Mouse (Mus musculus) olfactory bulb, adult 2 months (tissue): Measurements from ENCODE around the gene Cited4.

ENCODE experiments used
- CTCF ChIP-seq: fragments of 200-500 bp; IDR thresholded peaks from 2 replicates; pipeline ENCODE4 v1.5.1; 2012; ENCODE audit warnings: low read depth, mild to moderate bottlenecking, low read length, moderate library complexity; ENCODE audit not compliant: insufficient read depth
- POLR2A ChIP-seq: fragments of 200-500 bp; IDR thresholded peaks from 2 replicates; pipeline ENCODE4 v1.6.1; 2012; ENCODE audit warnings: mild to moderate bottlenecking, low read depth, low read length, moderate library complexity; ENCODE audit not compliant: insufficient read depth

DNA sequence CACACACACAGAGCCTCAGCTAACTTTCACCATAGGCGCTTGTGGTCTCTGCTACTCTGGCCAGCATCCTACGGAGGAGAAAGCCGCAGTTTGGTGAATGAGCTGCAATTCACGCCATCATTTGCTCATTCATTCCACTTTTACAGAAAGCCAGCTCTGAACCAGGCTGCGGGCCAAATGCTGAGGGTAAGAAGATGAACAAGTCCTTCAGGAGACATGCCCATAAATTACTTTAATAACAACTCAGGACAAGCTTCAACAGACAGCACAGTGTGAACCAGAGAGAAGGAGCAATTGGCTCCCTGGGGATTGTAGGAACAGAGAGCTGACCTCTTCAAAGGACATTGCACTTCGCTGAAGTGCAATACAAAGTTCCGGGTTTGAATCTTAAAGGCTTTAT, 590 bp upstream of the Cited4 start:
- TF ChIP-seq CTCF (no peak), POLR2A (no peak)
